Mouse (Mus musculus): ENCODE data around the gene Mindy4.
"Not testable (repeated sequence)": the region's sequence is repeated elsewhere in the genome, so short reads cannot be mapped to it uniquely, and the experiment has no call there.

The Mindy4 gene

GRCm38 (mm10) chr6:55202913-55203910 lies at the start of gene Mindy4:
Mindy4 (plus strand) TSS chr6:55203383.
- DNase-seq (ENCODE audit: low spot score), result peak; percentile 85

DNA sequence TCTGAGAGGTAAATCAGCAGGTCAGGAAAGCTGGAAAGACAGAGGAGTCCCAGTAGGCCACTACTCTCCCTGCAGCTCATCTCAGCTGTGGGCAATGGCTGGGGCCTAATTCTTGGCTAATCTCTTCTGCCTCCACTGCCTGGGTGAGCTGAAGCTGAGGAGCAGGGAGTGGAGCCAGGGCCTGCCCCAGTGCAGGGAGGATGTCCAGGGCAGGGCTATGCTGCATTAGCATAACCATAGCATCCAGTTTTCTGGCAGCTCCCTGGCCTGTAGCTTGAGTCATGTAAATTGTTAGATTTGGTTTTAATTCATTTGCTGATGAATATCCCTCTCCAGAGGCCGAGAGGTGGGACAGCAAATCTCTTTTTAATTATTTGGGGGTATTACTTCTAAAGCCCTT lies 43.9 kb upstream of the Mindy4 start:
- DNase-seq (ENCODE audit: low spot score), result no peak

DNA sequence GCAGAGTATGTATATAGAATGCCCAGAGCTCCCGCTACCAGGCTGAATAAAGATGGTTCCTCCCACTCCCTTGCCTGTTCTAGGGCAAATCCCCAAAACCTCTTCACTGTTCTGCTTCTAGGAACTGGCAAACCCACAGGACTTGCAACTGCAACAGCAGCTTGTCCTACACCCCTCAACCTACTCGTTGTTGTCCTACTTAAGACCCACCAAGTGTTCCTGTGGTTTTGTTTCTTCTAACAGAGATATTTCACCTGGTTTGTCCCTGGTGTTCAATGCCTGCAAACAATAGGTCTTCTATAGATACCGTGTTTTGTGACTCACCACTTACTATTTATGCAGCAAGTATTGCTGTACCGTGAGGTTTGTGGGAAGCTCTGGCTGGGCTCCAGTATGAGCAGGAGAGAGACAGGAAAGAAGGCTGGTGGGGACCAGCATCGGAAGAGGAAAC lies 41.8 kb upstream of the Mindy4 start:
- DNase-seq (ENCODE audit: low spot score), result peak; percentile 53

DNA sequence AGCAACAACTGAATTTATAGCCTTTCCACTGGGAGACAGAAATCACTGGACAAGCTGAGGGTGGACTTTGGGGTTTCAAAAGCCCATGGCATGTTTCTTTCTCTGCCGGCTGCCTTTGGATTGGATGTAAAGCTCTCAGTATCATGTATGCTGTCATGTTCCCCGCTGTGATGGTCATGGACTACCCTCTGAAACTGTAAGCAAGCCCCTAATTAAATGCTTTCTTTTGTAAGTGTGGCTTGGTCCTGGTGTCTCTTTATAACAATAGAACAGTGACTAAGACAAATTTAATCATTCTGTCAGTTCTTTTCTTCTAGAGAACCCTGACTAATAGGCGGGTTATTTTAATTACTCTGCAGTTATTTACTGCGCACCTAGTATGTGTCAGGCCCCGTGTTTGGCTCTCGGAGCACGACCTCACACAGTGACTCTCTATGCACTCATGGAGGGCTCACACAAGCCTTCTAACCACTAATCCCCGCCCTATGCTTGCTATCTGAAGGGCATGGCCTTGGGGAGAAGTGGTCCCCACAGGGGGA lies 40.1 kb upstream of the Mindy4 start:
- no peak for DNase-seq (ENCODE audit: low spot score)

- peak; percentile 42 for DNase-seq (ENCODE audit: low spot score)
Measured at GRCm38 (mm10) chr6:55166777-55167463, 36.3 kb upstream of the Mindy4 start.

DNA sequence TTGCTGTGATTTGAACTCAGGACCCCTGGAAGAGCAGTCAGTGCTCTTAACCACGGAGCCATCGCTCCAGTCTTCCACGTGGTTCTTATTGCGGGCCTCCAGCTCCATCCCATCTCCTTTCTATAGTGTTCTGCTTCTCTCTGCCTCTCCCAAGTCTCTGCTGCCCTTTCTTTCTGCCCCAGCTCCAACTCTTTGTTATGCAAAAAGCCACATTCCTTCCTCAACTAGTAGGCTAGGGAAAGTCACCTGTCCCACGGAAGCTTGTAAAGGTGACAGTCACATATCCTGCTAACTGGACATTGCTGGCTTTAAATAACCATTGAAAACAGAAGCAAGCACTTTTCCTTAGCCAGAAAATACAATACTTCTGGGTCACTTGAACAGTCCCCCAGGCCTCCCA lies 33.4 kb upstream of the Mindy4 start:
- DNase-seq (ENCODE audit: low spot score), result no peak

- no peak for DNase-seq (ENCODE audit: low spot score)
Measured at GRCm38 (mm10) chr6:55171638-55172037, 31.5 kb upstream of the Mindy4 start.

- no peak for DNase-seq (ENCODE audit: low spot score)
Measured at GRCm38 (mm10) chr6:55173171-55173570, 30.0 kb upstream of the Mindy4 start.

DNA sequence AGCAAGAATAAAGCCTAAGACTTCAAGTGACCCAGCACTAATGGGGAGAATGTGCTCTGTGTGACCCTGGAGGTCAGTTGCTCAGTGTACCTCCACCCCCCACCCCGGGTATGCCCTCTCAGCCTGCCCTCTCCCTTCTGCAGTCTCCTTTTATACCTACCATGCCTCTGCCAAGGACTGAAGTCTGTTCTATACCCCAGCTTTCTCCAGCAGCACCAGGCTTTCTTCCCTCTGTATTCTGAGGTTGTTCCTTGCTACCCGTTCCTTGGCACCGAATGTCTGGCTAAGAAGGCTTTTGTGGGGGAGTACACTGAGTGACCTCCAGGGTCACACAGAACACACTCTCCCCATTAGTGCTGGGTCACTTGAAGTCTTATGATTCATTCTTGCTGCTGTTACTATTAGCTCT lies 29.2 kb upstream of the Mindy4 start:
- DNase-seq (ENCODE audit: low spot score), result no peak

DNA sequence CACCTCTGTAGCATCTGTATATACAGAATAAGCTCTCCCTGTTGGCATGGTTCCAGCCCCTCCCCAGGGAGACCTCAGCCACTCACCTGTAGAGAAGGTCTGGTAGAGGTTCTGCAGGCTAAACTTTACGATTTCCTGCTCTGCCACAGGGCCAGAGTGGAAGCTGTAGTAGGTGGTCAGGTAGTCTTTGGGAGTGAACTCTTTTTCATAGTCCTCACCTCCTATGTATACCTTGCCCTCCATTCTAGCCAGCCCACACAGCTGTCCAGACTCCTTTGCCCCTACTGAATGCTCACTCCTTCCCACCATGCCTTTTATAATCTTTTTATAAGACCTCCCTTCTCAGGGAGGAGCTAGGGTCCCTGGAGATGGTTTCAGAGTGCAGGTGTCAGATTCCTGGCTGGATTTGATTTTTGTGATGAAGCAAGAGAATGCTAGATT lies 28.4 kb upstream of the Mindy4 start, which contains the start of gene Inmt:
TSS of gene Inmt (minus strand) at position 303 of the 441 bp plus-strand sequence.
- DNase-seq (ENCODE audit: low spot score), result no peak

DNA sequence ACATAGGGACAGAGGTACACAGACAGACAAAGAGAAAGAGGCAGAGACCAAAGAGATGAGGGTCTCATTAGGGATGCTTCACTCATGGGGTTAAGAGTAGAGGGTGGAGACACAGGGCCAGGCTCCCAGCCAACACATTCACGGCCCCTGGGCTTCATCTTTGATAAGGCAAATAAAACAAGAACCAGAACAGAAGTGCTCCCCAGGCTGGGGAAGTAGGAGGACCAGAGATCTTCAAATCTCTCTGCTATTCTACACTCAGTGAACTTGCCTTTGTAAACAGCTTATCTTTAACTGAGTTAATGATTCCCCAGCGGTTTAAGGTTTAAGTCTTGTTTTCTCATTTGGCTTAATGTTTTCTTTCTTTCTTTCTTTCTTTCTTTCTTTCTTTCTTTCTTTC lies 27.7 kb upstream of the Mindy4 start:
- no peak for DNase-seq (ENCODE audit: low spot score)

DNA sequence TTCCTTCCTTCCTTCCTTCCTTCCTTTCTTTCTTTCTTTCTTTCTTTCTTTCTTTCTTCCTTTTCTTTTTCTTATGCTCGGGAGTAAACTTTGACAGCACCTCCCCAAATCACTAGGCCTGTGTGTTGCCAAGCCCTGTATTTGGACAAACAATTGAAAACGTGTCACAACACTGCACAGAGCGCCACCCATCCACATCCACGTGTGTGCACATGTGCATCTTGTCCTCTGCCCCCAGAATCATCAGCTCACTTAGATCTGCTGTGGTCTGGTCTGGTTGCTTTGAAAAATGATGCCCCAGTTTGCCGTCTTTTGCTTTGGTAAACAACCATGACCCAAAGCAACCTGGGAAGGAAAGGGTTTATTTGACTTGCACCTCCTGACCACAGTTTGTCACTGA lies 27.3 kb upstream of the Mindy4 start:
- no peak for DNase-seq (ENCODE audit: low spot score)

- DNase-seq (ENCODE audit: low spot score), result no peak
Measured at GRCm38 (mm10) chr6:55177060-55177732, 26.0 kb upstream of the Mindy4 start.

DNA sequence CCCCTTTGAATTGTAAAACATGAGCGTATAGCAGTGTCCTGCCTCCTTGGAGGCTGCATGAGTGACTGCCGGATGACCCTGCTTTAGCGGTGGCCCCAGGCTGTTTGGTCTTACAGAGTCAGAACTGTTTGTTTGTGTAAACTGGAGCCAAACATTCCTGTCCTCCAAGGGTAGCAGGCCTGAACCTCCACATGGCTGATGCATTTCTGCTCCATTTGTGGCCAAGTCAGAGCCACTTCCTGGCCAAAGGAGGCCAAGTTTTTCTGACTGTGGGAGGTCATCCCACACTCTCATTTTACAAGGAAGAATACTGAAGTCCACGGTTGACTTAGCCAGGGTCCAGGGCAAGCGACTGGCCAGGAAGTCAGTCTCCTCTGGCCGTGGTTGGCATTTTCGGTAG lies 23.6 kb upstream of the Mindy4 start:
- DNase-seq (ENCODE audit: low spot score), result no peak

GRCm38 (mm10) chr6:55182655-55183430 lies 20.3 kb upstream of the Mindy4 start:
- DNase-seq (ENCODE audit: low spot score), result no peak

DNA sequence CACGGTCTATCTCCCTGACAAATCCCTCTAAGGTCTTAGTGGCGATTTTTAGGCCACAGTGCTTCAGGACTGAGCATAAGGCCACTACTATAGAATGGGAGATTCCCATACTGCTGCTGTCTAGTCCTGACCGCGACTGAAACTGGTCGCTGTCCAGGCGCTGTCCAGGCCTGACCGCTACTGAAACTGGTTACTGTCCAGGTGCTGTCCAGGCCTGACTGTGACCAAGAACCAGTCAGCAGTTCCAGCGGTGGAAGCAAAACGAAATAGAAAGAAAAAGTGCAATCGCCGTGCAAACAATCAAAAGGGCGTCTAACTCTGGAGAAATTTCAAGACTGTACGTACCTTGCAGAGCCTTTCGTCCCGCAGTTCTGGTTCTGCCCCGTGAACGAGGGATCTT lies 15.4 kb upstream of the Mindy4 start:
- not testable (repeated sequence) for DNase-seq (ENCODE audit: low spot score)

- no peak for DNase-seq (ENCODE audit: low spot score)
Measured at GRCm38 (mm10) chr6:55189406-55189805, 13.8 kb upstream of the Mindy4 start.

DNA sequence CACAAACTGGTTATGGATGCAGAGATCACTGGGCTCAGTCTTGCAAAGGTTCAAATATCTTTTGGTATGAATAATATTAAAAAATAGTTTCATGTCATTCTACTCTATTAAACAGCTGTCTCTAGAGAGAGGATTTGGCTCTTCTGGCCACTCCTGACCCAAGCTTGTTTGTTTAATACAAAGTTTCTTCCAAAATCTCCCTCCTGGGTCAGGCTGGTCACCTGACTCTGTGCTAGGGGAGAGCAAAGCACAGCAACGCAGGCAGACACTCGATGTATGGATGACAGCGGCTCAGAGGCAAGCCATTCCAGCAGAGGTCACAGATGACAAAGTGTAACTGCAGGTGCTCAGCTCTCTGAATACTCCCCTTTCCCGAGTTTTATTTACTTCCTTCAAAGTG lies 11.6 kb upstream of the Mindy4 start:
- DNase-seq (ENCODE audit: low spot score), result no peak

- no peak for DNase-seq (ENCODE audit: low spot score)
Measured at GRCm38 (mm10) chr6:55193171-55193570, 10.0 kb upstream of the Mindy4 start.

GRCm38 (mm10) chr6:55199047-55199446 lies 4.1 kb upstream of the Mindy4 start:
- DNase-seq (ENCODE audit: low spot score), result no peak

DNA sequence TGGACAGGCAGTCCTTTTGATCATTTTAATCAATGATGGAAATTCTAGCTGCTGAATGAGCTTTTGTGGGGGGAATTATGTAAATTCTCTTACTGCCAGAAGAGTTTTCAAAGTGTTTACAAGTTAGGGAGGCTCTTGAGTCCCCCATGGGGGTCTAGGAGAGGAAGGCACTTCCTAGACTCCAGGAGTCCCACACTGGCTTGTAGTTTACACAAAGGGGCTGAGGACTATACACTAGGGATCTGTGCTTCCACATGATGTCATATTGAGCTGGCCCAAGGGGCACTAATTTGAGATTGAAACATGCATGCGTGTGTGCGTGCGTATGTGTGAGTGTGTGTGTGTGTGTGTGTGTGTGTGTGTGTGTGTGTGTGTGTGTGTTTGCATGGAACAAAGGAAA lies 748 bp downstream of the Mindy4 start:
- no peak for DNase-seq (ENCODE audit: low spot score)

All from left cerebral cortex, adult 11 months (tissue).